Mouse (Mus musculus) testis, adult 2 months (tissue): ENCODE measurements at regions not wholly inside any gene's neighbourhood (a gene's known extent, or its start where the extent isn't known, plus 50 kb on each side); places are given as distances from the start of the nearest gene placed in this dataset.

ENCODE experiments used
- H3K27ac ChIP-seq: fragments of 200-500 bp; 2 replicates; pipeline ENCODE4 v1.5.1; 2012; ENCODE audit warnings: low read depth, low read length; ENCODE audit not compliant: control insufficient read depth, insufficient read depth
- H3K27me3 ChIP-seq: fragments of 200-500 bp; 2 replicates; pipeline ENCODE4 v1.6.1; 2012; ENCODE audit warnings: mild to moderate bottlenecking, low read length, moderate library complexity; ENCODE audit not compliant: control insufficient read depth, insufficient read depth
- H3K36me3 ChIP-seq: fragments of 200-500 bp; 2 replicates; pipeline ENCODE4 v1.6.1; 2012; ENCODE audit warnings: mild to moderate bottlenecking, low read length; ENCODE audit not compliant: control insufficient read depth, insufficient read depth
- H3K4me1 ChIP-seq: fragments of 200-500 bp; 2 replicates; pipeline ENCODE4 v1.6.1; 2012; ENCODE audit warnings: low read length; ENCODE audit not compliant: control insufficient read depth, insufficient read depth
- H3K4me3 ChIP-seq: fragments of 200-500 bp; 2 replicates; pipeline ENCODE4 v1.5.1; 2012; ENCODE audit warnings: low read depth, mild to moderate bottlenecking, low read length, moderate library complexity, mixed read lengths; ENCODE audit not compliant: control insufficient read depth
- CTCF ChIP-seq: fragments of 200-500 bp; IDR thresholded peaks from 2 replicates; pipeline ENCODE4 v1.5.1; 2012; ENCODE audit warnings: low read depth, mild to moderate bottlenecking, inconsistent platforms, low read length, moderate library complexity; ENCODE audit not compliant: control insufficient read depth, insufficient read depth, insufficient replicate concordance
- POLR2A ChIP-seq: fragments of 200-500 bp; IDR thresholded peaks from 2 replicates; pipeline ENCODE4 v1.6.1; 2012; ENCODE audit warnings: low read depth, mild to moderate bottlenecking, inconsistent platforms, low read length, moderate library complexity; ENCODE audit not compliant: control insufficient read depth

DNA sequence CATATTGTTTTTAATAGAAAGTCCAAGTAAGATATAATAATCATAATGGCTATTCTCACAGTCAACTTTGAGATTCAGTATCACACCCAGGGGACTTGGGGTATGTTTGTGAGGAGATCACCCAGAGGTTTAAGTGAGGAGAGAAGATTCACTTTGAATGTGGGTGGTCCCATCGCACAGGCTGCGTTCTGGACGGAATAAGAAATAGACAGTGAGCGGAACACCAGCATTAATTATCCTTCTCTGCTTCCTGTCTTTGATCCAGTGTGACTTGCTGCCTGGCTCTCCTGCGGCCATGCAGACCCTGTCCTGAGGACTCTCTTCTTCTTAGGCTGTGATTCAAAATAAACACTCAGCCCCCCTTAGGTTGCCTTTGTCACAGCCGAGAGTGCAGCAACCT lies 60.6 kb upstream of the Kras start:
- no peaks in the 10 kb centered on the region for H3K36me3 ChIP-seq
- no peak overlapping the region for H3K4me3 ChIP-seq
- TF ChIP-seq CTCF, result no peak
- H3K27ac ChIP-seq, result no peak overlapping the region
- H3K27me3 ChIP-seq, result no peaks in the 10 kb centered on the region
- no peaks in the 10 kb centered on the region for H3K4me1 ChIP-seq

DNA sequence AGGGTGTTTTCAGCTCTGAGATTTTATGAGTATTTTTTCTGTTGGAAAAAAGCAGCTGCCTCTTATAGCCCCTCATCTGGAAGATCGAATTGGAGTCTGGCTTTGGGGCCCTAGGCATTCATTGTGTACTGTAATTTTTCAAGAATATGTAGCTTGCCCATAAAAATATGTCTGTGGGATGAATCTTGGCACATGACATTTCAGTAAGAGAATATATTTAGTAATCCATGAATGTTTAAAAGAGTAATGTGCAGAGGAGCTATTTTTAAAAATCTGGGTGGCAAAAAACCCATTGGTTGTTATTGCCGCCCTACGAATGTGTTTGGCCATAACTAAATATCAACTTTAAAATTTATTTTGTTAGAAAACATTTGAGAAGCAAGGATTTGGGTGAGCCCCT lies 59.0 kb upstream of the Kras start:
- Histone ChIP-seq H3K27me3 (no peaks in the 10 kb centered on the region), H3K27ac (no peak overlapping the region), H3K36me3 (no peaks in the 10 kb centered on the region), H3K4me1 (no peaks in the 10 kb centered on the region), H3K4me3 (no peak overlapping the region)
- TF ChIP-seq POLR2A (no peak), CTCF (no peak)

DNA sequence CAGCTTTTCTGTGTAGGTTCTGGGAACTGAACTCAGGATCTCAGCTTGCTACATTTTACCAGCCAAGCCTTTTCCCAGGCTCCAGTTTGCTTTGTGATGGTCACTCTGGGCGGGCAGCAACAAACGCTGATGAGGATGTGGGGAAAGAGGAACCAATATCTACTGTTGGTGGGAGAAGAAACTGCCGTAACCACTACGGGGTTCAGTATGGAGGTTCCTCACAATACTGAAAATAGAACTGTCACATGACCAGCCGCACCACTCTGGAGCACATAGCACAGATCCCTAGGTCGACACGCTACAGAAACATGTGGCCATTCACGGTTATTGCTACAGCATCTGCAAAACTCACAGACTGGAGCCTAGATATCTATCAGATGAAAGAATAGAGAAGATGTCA lies 57.2 kb upstream of the Kras start:
- H3K4me3 ChIP-seq, result no peak overlapping the region
- no peaks in the 10 kb centered on the region for H3K36me3 ChIP-seq
- TF ChIP-seq CTCF (no peak), POLR2A (no peak)
- H3K4me1 ChIP-seq, result peaks cover 7% of the 10 kb centered on the region
- H3K27ac ChIP-seq, result no peak overlapping the region
- no peaks in the 10 kb centered on the region for H3K27me3 ChIP-seq

DNA sequence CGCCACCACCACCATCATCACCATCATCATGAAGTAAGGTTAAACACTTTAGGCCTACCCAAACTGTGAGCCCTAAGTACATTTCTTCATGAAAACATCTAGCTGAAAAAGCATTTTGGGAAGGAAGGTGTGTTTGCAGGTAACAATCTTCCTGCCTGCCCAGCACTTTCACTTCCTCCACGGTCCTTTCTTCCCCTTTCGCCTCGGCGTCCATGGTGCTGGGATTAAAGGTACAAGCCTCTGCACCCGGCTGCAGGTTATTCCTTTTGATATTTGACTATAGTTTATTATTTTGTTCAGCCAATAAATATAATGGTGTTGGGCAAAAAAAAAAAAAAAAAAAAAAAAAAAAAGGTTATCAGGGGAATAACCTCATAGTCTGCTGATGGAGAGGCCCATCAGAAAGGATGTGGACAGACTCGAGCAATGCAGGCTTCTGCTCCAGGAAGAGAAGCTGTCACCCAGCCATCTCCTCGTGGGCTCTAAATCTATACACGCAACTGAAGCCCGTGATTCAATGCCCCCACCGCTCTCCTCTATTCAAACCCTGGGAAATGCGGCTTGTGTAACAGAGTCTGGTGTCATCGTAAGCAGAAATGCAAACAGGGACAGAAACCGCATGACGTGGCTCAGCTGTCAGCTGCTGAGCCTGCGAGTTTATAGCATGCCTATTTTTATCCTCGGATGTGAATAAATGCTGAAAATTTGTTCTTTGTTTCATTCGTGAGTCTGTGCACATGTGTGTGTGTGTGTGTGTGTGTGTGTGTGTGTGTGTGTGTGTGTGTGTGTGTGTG lies 56.5 kb upstream of the Kras start:
- peaks cover 7% of the 10 kb centered on the region for H3K4me1 ChIP-seq
- no peaks in the 10 kb centered on the region for H3K27me3 ChIP-seq
- no peak overlapping the region for H3K27ac ChIP-seq
- no peak overlapping the region for H3K4me3 ChIP-seq
- H3K36me3 ChIP-seq, result no peaks in the 10 kb centered on the region
- no peak for TF ChIP-seq POLR2A
- no peak for TF ChIP-seq CTCF

DNA sequence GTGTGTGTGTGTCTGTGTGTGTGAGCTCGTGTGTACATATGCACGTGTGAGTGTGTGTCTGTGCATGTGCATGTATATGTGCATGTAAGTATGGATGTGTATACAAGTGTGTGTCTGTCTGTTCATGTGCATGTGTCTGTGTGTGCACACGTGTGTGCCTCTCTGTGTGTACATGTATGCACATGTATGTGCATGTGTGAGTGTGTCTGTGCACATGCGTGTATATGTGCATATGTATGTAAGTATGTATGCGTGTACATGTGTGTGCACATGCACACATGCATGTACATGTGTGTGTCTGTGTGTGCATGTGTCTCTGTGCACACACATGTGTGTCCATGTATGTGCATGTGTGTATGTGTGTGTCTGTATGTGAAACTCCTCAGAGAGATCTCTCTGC lies 55.6 kb upstream of the Kras start:
- no peaks in the 10 kb centered on the region for H3K27me3 ChIP-seq
- peaks cover 7% of the 10 kb centered on the region for H3K4me1 ChIP-seq
- H3K4me3 ChIP-seq, result no peak overlapping the region
- TF ChIP-seq POLR2A (no peak), CTCF (no peak)
- H3K27ac ChIP-seq, result no peak overlapping the region
- H3K36me3 ChIP-seq, result no peaks in the 10 kb centered on the region

DNA sequence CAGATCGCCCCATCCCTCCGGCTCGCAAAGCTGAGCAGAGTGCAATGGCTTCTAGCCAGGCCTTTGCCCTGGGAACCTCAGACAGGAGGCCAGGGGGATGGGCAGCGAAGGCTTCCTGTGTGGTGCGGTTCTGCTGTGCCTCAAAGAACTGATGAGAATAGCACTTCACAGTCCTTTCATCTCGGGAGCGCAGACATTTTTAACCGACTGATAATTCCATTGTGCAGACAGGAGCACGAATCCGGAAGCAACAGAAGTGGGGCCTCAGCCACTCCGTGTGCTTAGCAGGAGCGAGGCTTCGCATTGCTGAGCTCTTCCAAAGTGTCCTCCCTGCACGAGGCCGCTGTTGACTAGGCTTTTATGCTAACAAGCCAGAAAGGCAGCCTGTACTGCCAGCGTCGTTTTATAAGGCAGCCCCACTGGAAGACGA lies 53.6 kb upstream of the Kras start:
- no peak overlapping the region for H3K27ac ChIP-seq
- no peaks in the 10 kb centered on the region for H3K27me3 ChIP-seq
- no peaks in the 10 kb centered on the region for H3K36me3 ChIP-seq
- H3K4me3 ChIP-seq, result peak overlapping the region; percentile 14
- TF ChIP-seq CTCF, result no peak
- no peak for TF ChIP-seq POLR2A
- H3K4me1 ChIP-seq, result peaks cover 7% of the 10 kb centered on the region

DNA sequence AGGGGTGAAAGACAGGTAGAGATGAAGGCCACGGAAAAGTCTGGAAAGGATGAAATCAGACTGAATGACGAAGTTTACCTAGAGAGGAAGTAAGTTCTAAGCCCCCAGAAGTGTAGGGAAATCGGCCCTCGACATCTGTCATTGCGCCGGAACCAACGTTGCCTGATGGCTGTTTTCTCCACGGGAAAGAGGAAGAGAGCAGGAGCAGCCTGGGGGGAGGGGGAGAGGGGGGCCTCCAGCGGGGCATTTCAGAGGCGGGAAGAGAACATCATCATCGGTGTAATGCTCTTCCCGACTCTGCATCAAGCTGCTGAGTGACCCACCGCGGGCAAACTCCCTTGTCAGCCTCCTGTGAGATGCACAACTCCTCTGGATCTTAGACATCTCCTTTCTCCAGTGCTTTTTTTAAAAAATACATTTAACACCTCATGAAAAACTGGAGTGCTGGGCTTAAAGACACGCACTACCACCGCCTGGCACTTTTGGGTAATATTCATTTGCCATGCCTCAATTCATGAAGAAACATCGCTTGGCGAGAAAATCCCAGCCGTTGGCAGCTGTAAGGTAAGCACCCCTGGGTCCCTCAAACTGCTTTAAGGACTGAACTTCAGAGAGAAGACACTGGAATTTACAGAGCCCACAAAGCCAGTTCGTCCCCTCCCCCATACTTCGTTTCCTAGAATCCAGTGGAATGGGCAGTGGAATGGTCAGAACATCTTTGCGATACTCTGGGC lies 53.0 kb upstream of the Kras start:
- peaks cover 7% of the 10 kb centered on the region for H3K4me1 ChIP-seq
- peak overlapping the region; percentile 56 for H3K4me3 ChIP-seq
- no peaks in the 10 kb centered on the region for H3K27me3 ChIP-seq
- no peak overlapping the region for H3K27ac ChIP-seq
- H3K36me3 ChIP-seq, result no peaks in the 10 kb centered on the region
- TF ChIP-seq CTCF, result no peak
- TF ChIP-seq POLR2A, result no peak
